18 mouse cellular contexts compared by ENCODE assay signal in the genomic region with DNA sequence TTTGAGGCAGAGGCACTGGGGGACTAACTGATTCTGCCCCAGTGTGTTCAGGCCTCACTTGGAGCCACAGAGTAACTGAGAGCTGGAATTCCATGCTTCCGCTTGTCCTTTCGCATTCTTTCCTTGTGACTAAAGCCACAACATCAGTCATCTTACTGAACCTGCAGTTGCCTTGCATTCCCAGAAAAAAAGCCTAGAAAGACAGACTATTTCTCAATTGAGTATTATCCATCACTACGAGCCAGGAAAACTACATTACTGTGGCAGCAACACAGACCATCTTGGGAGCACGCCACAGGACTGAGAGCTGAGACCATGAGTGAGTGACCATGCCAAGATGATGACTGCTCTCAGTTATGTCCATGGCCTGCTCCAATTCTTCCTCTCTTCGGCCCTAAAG. TPM values are rescaled to one million over a fixed set of nuclear protein-coding genes. Genes with fewer than 3 reads are reported as not detected.
DNase-seq lines count a peak whose midpoint lies in the region; ATAC-seq lines count a peak whose summit lies in the region.
"Had no signal": no experiment of that assay in that cellular context is flagged by ENCODE, and none has a peak within 500 bp of the region (broad histone marks: within the 10 kb centered on the region; RNA-seq: fewer than 3 reads in every experiment).

No protein-coding gene starts in this region.

- H3K4me1 ChIP-seq in limb, embryonic 15.5 days, result no peaks in the 10 kb centered on the region
- peaks cover 4% of the 10 kb centered on the region; the same call in 1 of the 2 replicates for H3K4me1 ChIP-seq in limb, embryonic 10.5 days
- no peaks in the 10 kb centered on the region for H3K4me1 ChIP-seq in intestine, embryonic 16.5 days (ENCODE audit: control insufficient read depth, insufficient read depth, low read length)
- H3K4me1 ChIP-seq: embryonic facial prominence, embryonic 12.5 days; hindbrain, embryonic 15.5 days; liver, embryonic 15.5 days; midbrain, embryonic 13.5 days had no signal

- H3K9me3 ChIP-seq in limb, embryonic 15.5 days, result no peaks in the 10 kb centered on the region
- H3K9me3 ChIP-seq in limb, embryonic 10.5 days (replicated peaks), result no peaks in the 10 kb centered on the region
- no peaks in the 10 kb centered on the region for H3K9me3 ChIP-seq in intestine, embryonic 16.5 days (ENCODE audit: control insufficient read depth, low read length)
- H3K9me3 ChIP-seq: embryonic facial prominence, embryonic 12.5 days; G1E; hindbrain, embryonic 15.5 days; limb, embryonic 13.5 days; liver, embryonic 15.5 days; midbrain, embryonic 13.5 days had no signal

- 0 out of 2 replicates have a peak overlapping the region, but pooled peaks have one; percentile 19 for H3K27ac ChIP-seq in limb, embryonic 15.5 days
- no peak overlapping the region for H3K27ac ChIP-seq in limb, embryonic 10.5 days
- H3K27ac ChIP-seq in intestine, embryonic 16.5 days (ENCODE audit: low read length), result no peak overlapping the region
- H3K27ac ChIP-seq: embryonic facial prominence, embryonic 12.5 days; hindbrain, embryonic 15.5 days; limb, embryonic 13.5 days; liver, embryonic 15.5 days; midbrain, embryonic 13.5 days had no signal

- ATAC-seq in limb, embryonic 15.5 days (ENCODE audit: insufficient number of reproducible peaks, low FRiP score, low TSS enrichment, low read depth), result no peak
- no peak for ATAC-seq in intestine, embryonic 16.5 days
- ATAC-seq: CD4-positive, CD25-positive, alpha-beta regulatory T cell, adult 4 months; forebrain, postnatal 0 days; intestine, postnatal 0 days; midbrain, embryonic 13.5 days had no signal

- H3K27me3 ChIP-seq in limb, embryonic 15.5 days, result no peaks in the 10 kb centered on the region
- no peaks in the 10 kb centered on the region for H3K27me3 ChIP-seq in limb, embryonic 10.5 days (ENCODE audit: low read depth, poor library complexity, severe bottlenecking)
- no peaks in the 10 kb centered on the region for H3K27me3 ChIP-seq in intestine, embryonic 16.5 days (replicated peaks; ENCODE audit: control insufficient read depth, insufficient read depth, low read length)
- H3K27me3 ChIP-seq: embryonic facial prominence, embryonic 12.5 days; hindbrain, embryonic 15.5 days; limb, embryonic 13.5 days; liver, embryonic 15.5 days; midbrain, embryonic 13.5 days had no signal

- WGBS in limb, embryonic 15.5 days, result 75% methylated on average over 5 of the region's 5 CpGs
- WGBS in limb, embryonic 10.5 days, result 89% methylated on average over 5 of the region's 5 CpGs
- WGBS in intestine, embryonic 16.5 days, result 79% methylated on average over 5 of the region's 5 CpGs

- no peak overlapping the region for H3K4me2 ChIP-seq in limb, embryonic 15.5 days
- H3K4me2 ChIP-seq in intestine, embryonic 16.5 days (ENCODE audit: low read depth, low read length), result no peak overlapping the region
- H3K4me2 ChIP-seq: embryonic facial prominence, embryonic 12.5 days; hindbrain, embryonic 15.5 days; limb, embryonic 13.5 days; liver, embryonic 15.5 days; midbrain, embryonic 13.5 days had no signal

- H3K4me3 ChIP-seq in limb, embryonic 15.5 days, result no peak overlapping the region
- no peak overlapping the region for H3K4me3 ChIP-seq in limb, embryonic 10.5 days
- no peak overlapping the region for H3K4me3 ChIP-seq in intestine, embryonic 16.5 days (ENCODE audit: low read length)
- H3K4me3 ChIP-seq: embryonic facial prominence, embryonic 12.5 days; hindbrain, embryonic 15.5 days; limb, embryonic 13.5 days; liver, embryonic 15.5 days; midbrain, embryonic 13.5 days had no signal

- peak; percentile 20 for DNase-seq in gastrocnemius, postnatal 10 days
- DNase-seq in gastrocnemius, adult 8-10 months (ENCODE audit: low spot score in 2 of 2), result no peak
- no peak for DNase-seq in limb, embryonic 10.5 days (ENCODE audit: low spot score)
- peak; percentile 51 for DNase-seq in adipocyte (ENCODE audit: low spot score)
- no peak for DNase-seq in kidney, postnatal 25 days
- DNase-seq: cerebellum, adult 9-10 months; forebrain, postnatal 0 days; thymus, postnatal 4 days had no signal

- no peak overlapping the region for H3K9ac ChIP-seq in limb, embryonic 15.5 days
- no peak overlapping the region for H3K9ac ChIP-seq in intestine, embryonic 16.5 days (ENCODE audit: low read depth, low read length)
- H3K9ac ChIP-seq: embryonic facial prominence, embryonic 12.5 days; forebrain, postnatal 0 days; hindbrain, embryonic 15.5 days; limb, embryonic 13.5 days; liver, embryonic 15.5 days; midbrain, embryonic 13.5 days had no signal

- H3K36me3 ChIP-seq in limb, embryonic 15.5 days, result no peaks in the 10 kb centered on the region
- no peaks in the 10 kb centered on the region for H3K36me3 ChIP-seq in limb, embryonic 10.5 days
- no peaks in the 10 kb centered on the region for H3K36me3 ChIP-seq in intestine, embryonic 16.5 days (ENCODE audit: control insufficient read depth, insufficient read depth, low read length)
- H3K36me3 ChIP-seq: embryonic facial prominence, embryonic 12.5 days; G1E; hindbrain, embryonic 15.5 days; limb, embryonic 13.5 days; liver, embryonic 15.5 days; midbrain, embryonic 13.5 days had no signal

RNA-seq across cellular contexts. Expression of gene Srpk2, which starts 57.2 kb away (rescaled TPM):
- 10 to 100 TPM; 35.7 to 41.2 TPM for total RNA-seq in gastrocnemius, postnatal 10 days (2021)
- 10 to 100 TPM; 26.2 to 32.1 (median 28.7) TPM for total RNA-seq in gastrocnemius, adult 8-10 months (2022)
- 54.5 and 54.6 TPM in 2 replicates for polyA plus RNA-seq in limb, embryonic 15.5 days (2015; fragmentation: Nextera tagmentation; extraction: Ambion mirVana)
- 36.9 and 44.1 TPM in 2 replicates for polyA plus RNA-seq in limb, embryonic 10.5 days (2016; fragmentation: Nextera tagmentation; extraction: Ambion mirVana)
- 30.5 and 32.1 TPM in 2 replicates for polyA plus RNA-seq in intestine, embryonic 16.5 days (2015; fragmentation: Nextera tagmentation; extraction: Ambion mirVana)

Comparison
In these comparisons a context has a peak if more than half of its experiments do, and no peak if none do; other contexts are left out.
1. DNase-seq: peak in gastrocnemius, postnatal 10 days (single experiment) and adipocyte (single experiment); none in gastrocnemius, adult 8-10 months (0 of 2), limb, embryonic 10.5 days (single experiment) and kidney, postnatal 25 days (0 of 2).